Mouse (Mus musculus) G1E (cell line): ENCODE measurements at regions not wholly inside any gene's neighbourhood (a gene's known extent, or its start where the extent isn't known, plus 50 kb on each side); places are given as distances from the start of the nearest gene placed in this dataset.

ENCODE experiments used
- ATAC-seq: 2 replicates; pipeline ENCODE4 v1.8.0; 2016; ENCODE audit warnings: mild to moderate bottlenecking; ENCODE audit not compliant: insufficient number of reproducible peaks, poor library complexity, low FRiP score, severe bottlenecking; ENCODE audit errors: extremely low read depth
- DNase-seq: peaks from one replicate; pipeline ENCODE4 v3.0.0; 2012; ENCODE audit warnings: low spot score
- H3K27me3 ChIP-seq: 2 replicates; pipeline ENCODE4 v1.6.1; 2012; ENCODE audit warnings: mild to moderate bottlenecking, low read length, inconsistent platforms; ENCODE audit not compliant: insufficient read depth
- H3K36me3 ChIP-seq: replicated peaks from 2 replicates; pipeline ENCODE3; 2012; ENCODE audit warnings: mild to moderate bottlenecking, inconsistent platforms
- H3K4me1 ChIP-seq: 2 replicates; pipeline ENCODE4 v1.6.1; 2012; ENCODE audit warnings: low read depth, low read length, inconsistent platforms, mixed read lengths; ENCODE audit not compliant: insufficient read depth
- H3K4me3 ChIP-seq: 2 replicates; pipeline ENCODE4 v1.5.1; 2012; ENCODE audit warnings: low read depth, mild to moderate bottlenecking, inconsistent platforms, low read length, moderate library complexity, mixed read lengths
- H3K9me3 ChIP-seq: replicated peaks from 2 replicates; pipeline ENCODE4 v1.6.1; 2012; ENCODE audit warnings: inconsistent platforms
- CTCF ChIP-seq: IDR thresholded peaks from 2 replicates; pipeline ENCODE4 v1.5.1; 2012; ENCODE audit warnings: low read depth, low read length, inconsistent platforms, mixed read lengths
- GATA1 ChIP-seq: IDR thresholded peaks from 2 replicates; pipeline ENCODE4 v1.6.1; 2012; ENCODE audit warnings: borderline replicate concordance, low read length, inconsistent platforms, mixed read lengths
- GATA2 ChIP-seq: IDR thresholded peaks from 2 replicates; pipeline ENCODE4 v1.6.1; 2012; ENCODE audit warnings: low read depth, low read length, inconsistent platforms, borderline replicate concordance
- POLR2AphosphoS5 ChIP-seq: IDR thresholded peaks from 2 replicates; pipeline ENCODE4 v1.6.1; 2012; ENCODE audit warnings: low read depth, low read length, inconsistent platforms; ENCODE audit not compliant: insufficient replicate concordance
- TAL1 ChIP-seq: conservative IDR thresholded peaks from 2 replicates; pipeline ENCODE4 v1.6.1; 2012; ENCODE audit warnings: low read depth, low read length, inconsistent platforms, mixed read lengths

DNA sequence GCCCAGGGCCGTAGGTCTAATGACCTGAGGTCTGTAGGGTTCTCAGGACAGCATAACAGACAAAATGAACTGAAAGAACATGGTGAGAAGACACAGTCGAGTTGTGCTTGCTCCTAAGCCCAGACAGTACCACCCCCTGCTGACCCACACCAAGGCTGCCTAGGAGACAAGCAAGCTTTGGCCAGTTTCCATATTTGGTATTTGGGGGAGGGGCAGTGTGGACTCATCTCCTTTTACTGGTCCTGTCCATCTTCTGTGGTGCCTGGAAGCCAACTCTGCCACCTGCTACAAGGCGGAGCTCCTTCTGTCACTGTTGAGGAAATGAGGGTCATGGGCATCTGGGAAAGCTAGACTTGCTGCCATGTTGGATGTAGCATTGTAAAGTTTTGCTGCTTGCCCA, 68.9 kb downstream of the Tex29 start:
- H3K4me1 ChIP-seq = no peaks in the 10 kb centered on the region
- DNase-seq = no peak
- no peak for ATAC-seq
- no peak for TF ChIP-seq CTCF
- no peak for TF ChIP-seq TAL1
- no peak for TF ChIP-seq GATA1
- no peak for TF ChIP-seq POLR2AphosphoS5
- no peak for TF ChIP-seq GATA2
- H3K27me3 ChIP-seq = peaks cover 27% of the 10 kb centered on the region
- H3K9me3 ChIP-seq = no peaks in the 10 kb centered on the region
- H3K36me3 ChIP-seq = no peaks in the 10 kb centered on the region
- no peak overlapping the region for H3K4me3 ChIP-seq

DNA sequence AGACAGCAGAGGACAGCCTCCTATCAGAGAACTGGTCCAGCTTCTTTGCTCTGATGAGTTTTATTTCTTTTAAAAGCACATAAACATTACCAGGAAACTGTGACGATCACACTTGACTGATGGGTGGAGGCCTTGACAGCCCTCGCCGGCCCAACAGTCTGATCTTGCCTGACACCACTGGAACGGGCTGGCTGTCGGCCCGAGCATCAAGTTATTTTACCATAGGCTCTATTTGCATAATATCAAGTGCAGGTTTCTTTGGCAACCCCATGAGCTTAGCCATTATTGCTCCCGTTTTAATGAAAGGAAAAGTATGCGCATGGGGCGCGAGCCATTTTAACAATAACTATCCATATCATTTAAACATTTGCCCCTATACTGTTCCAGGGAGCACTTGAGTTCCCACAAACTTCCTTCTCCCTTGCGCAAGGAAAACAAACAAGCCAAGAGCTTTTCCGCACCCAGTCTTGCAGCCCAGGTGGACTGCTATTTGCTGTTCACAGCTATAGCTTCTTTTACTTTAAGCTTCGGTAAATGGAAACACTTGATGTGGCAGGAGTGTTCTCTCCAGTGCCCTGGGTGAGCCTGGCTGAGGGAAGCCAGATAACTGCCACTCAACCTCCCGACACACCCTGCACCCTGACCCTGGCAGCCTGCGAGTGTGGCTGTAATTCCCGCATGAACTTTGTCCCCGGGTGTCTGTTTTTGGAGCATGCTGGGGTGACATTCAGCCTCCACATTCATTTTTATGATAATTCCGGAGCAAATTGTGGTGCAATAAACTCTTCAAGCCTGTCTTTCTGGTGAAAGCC, 71.6 kb downstream of the Tex29 start:
- no peak overlapping the region for H3K4me3 ChIP-seq
- no peaks in the 10 kb centered on the region for H3K9me3 ChIP-seq
- no peaks in the 10 kb centered on the region for H3K36me3 ChIP-seq
- H3K4me1 ChIP-seq = no peaks in the 10 kb centered on the region
- no peak for ATAC-seq
- TF ChIP-seq GATA1 = no peak
- TF ChIP-seq GATA2 = no peak
- TF ChIP-seq TAL1 = no peak
- TF ChIP-seq CTCF = no peak
- TF ChIP-seq POLR2AphosphoS5 = no peak
- peaks cover 15% of the 10 kb centered on the region; the same call in 1 of the 2 replicates for H3K27me3 ChIP-seq
- no peak for DNase-seq

DNA sequence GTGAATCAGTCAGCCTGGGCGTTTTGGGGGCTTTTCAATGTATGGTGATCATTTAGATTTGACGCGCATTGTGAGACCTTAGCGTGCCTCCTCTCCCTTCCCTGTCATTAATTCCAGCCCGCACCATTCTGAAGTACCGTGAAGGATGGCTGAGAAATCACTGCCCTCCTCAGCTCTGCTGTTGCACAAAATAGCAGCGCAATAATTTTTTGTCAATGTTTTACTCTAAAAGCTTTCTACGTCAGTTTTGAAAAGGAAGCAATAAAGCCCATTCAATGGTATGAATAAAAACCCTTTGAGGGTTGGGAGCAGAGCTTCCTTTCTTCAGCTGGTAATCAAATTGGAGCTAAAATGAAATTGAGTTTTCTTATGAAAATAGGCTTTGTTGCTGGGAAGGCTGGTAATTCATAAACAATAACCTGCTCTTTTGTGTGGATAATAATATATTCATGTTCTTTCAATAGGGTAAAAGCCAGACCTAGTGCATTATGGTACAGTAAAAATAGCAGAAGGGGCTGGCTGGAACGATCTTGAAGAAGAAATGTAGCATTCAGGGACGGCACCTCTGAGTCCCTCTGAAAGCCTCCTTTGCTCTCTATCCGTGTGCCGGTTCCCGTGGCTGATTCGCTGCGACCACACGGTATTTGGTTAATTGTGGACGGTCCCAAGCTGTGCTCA, 72.3 kb downstream of the Tex29 start:
- TF ChIP-seq GATA1 (no peak), GATA2 (no peak), CTCF (no peak), TAL1 (no peak)
- H3K9me3 ChIP-seq = no peaks in the 10 kb centered on the region
- H3K4me3 ChIP-seq = no peak overlapping the region
- H3K4me1 ChIP-seq = no peaks in the 10 kb centered on the region
- ATAC-seq = no peak
- H3K27me3 ChIP-seq = peaks cover 15% of the 10 kb centered on the region; the same call in 1 of the 2 replicates
- no peak for DNase-seq
- no peaks in the 10 kb centered on the region for H3K36me3 ChIP-seq

GRCm38 (mm10) chr8:11913129-11913900, 73.0 kb downstream of the Tex29 start:
- no peak for DNase-seq
- no peak for ATAC-seq
- Histone ChIP-seq H3K9me3 (no peaks in the 10 kb centered on the region), H3K27me3 (peaks cover 15% of the 10 kb centered on the region; the same call in 1 of the 2 replicates), H3K4me3 (no peak overlapping the region), H3K36me3 (no peaks in the 10 kb centered on the region), H3K4me1 (no peaks in the 10 kb centered on the region)
- TF ChIP-seq CTCF (no peak), GATA2 (no peak), POLR2AphosphoS5 (no peak), TAL1 (no peak), GATA1 (no peak)

DNA sequence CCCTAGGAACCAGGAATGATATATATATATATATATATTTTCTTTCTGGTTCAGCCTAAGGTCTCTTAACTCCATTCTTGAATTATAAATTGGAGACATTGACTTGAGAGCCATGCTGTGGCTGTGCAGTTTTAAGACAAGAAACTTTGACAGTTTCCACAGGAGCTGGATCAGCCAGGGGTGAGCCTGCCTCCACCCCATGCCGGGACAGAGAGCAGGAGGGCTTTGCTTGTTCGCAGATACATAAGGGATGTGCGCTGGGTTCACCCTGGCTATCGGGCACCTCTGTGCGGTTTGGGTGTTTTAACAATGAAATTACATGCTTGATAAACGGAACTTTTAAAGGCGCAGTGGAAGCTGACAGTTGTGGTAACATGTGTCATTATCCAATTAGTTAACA, 73.9 kb downstream of the Tex29 start:
- no peak for TF ChIP-seq TAL1
- no peak for TF ChIP-seq CTCF
- TF ChIP-seq GATA1 = no peak
- no peak for TF ChIP-seq GATA2
- no peak for TF ChIP-seq POLR2AphosphoS5
- H3K4me3 ChIP-seq = no peak overlapping the region
- no peaks in the 10 kb centered on the region for H3K9me3 ChIP-seq
- DNase-seq (no peak), ATAC-seq (no peak)
- H3K4me1 ChIP-seq = no peaks in the 10 kb centered on the region
- no peaks in the 10 kb centered on the region for H3K36me3 ChIP-seq
- H3K27me3 ChIP-seq = peaks cover 11% of the 10 kb centered on the region; the same call in 1 of the 2 replicates
